Comparison of ENCODE assay signal across 8 mouse cellular contexts in the genomic region with DNA sequence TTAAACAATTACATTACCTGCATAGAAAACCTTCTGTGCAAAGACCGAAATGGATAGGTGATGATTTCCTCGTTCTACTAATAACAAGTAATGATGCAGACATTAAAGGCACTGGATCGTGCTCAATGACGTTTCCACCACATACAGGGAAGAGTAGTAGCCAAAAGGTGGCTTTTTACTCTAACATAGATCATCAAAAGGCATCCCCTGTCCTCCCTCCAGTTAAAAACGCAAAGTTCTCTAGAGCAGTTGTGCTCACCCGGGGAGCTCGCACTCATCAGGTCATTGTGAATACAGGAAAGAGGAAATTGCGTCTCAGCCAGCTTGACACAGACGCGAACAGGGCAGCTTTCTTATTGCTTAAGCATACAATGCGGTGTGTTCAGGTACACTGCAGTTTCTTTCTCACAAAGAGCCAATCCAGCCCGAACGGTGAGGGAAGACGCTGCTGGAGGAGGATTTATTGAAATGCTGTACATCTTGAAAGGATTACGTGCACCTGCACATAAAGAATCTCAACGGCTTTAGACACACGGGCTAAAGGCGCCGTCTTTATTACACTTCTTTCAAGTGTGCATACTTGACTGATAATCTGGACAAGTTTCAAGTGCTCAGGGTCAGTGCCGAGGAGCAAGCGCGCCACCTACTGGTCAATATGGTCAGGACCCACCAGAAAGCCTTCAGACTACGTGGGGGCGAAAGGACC.
A peak's percentile ranks its signal among the peaks of the same experiment; 100 is the strongest.
DNase-seq lines count a peak whose midpoint lies in the region; ATAC-seq lines count a peak whose summit lies in the region.

No protein-coding gene starts in this region.

- DNase-seq in ZHBTc4 (ENCODE audit: low read depth, low spot score): peak; percentile 84
- peak; percentile 68 to 88 for DNase-seq in cerebellum, postnatal 4 days (ENCODE audit: low spot score in 2 of 2)
- peak; percentile 61 for DNase-seq in gastrocnemius, adult 18-20 months (ENCODE audit: low spot score)
- peak; percentile 59 to 72 for DNase-seq in layer of hippocampus, postnatal 36 days
- peak; percentile 86 for DNase-seq in lung, postnatal 36 days
- peak; percentile 88 to 89 for DNase-seq in right cerebral cortex, adult 2 months (ENCODE audit: low spot score in 2 of 2)
- peak; percentile 54 to 77 for DNase-seq in urinary bladder, postnatal 4 days (ENCODE audit: low spot score in 2 of 2)

- ATAC-seq in hindbrain, embryonic 15.5 days (ENCODE audit: low FRiP score, low read depth): peak; percentile 94

- no peaks in the 10 kb centered on the region for H3K36me3 ChIP-seq in hindbrain, embryonic 15.5 days

- H3K4me1 ChIP-seq in hindbrain, embryonic 15.5 days (replicated peaks): peaks cover 10% of the 10 kb centered on the region

- H3K4me3 ChIP-seq in hindbrain, embryonic 15.5 days: peak overlapping the region; percentile 49

- peak overlapping the region; percentile 52 for H3K9ac ChIP-seq in hindbrain, embryonic 15.5 days

- H3K27ac ChIP-seq in hindbrain, embryonic 15.5 days (replicated peaks): peak overlapping the region; percentile 72

- peak overlapping the region; percentile 86 for H3K4me2 ChIP-seq in hindbrain, embryonic 15.5 days

- no peaks in the 10 kb centered on the region for H3K9me3 ChIP-seq in hindbrain, embryonic 15.5 days

- WGBS in hindbrain, embryonic 15.5 days: 11% methylated on average over 24 of the region's 24 CpGs

- no peaks in the 10 kb centered on the region for H3K27me3 ChIP-seq in hindbrain, embryonic 15.5 days

Comparison
In these comparisons a context has a peak if more than half of its experiments do, and no peak if none do; other contexts are left out.
1. Peak in every context shown above with its lines: DNase-seq, ATAC-seq, H3K4me3 ChIP-seq and H3K27ac ChIP-seq.